Mouse (Mus musculus): ENCODE measurements around the gene Cep104. TPM values are rescaled to one million over a fixed set of nuclear protein-coding genes. Genes with fewer than 3 reads are reported as not detected.

Cep104 gene
- polyA plus RNA-seq, 1 experiment from 2014 or later: 13.7 TPM

GRCm38 (mm10) chr4:154025641-154026440 is 50.8 kb downstream of the Cep104 start, which contains the start of gene Smim1:
TSS of gene Smim1 (minus strand) at chr4:154026230.
- WGBS: 2% methylated on average over 33 of the region's 33 CpGs
- H3K9me3 ChIP-seq (ENCODE audit: control insufficient read depth, low read length): no peaks in the 10 kb centered on the region
- H3K4me3 ChIP-seq (ENCODE audit: control insufficient read depth in 1 of 2, insufficient read depth in 1 of 2, low read depth in 1 of 2, low read length in 2 of 2): peak within 1 kb of the TSS; percentile 51 to 60
- H3K4me2 ChIP-seq (ENCODE audit: low read length): peak within 1 kb of the TSS; percentile 76
- peak within 1 kb of the TSS; percentile 60 to 64 for H3K27ac ChIP-seq (replicated peaks in 1 of 2; ENCODE audit: control insufficient read depth in 1 of 2, insufficient read depth in 1 of 2, low read depth in 2 of 2, low read length in 2 of 2)
- H3K9ac ChIP-seq (ENCODE audit: low read length): peak within 1 kb of the TSS; percentile 68
- peaks cover 4% of the 10 kb centered on the region; the same call in 1 of the 2 replicates for H3K27me3 ChIP-seq (ENCODE audit: control insufficient read depth, insufficient read depth, low read length)
- peaks cover 18% of the 10 kb centered on the region for H3K36me3 ChIP-seq (ENCODE audit: control insufficient read depth, insufficient read depth, low read length)
- peak; percentile 55 for ATAC-seq (ENCODE audit: insufficient number of reproducible peaks, insufficient read depth, low FRiP score, low read depth)
- peaks cover 31 to 40% of the 10 kb centered on the region in 2 experiments for H3K4me1 ChIP-seq (ENCODE audit: control insufficient read depth in 2 of 2, insufficient read depth in 2 of 2, low read length in 2 of 2)

GRCm38 (mm10) chr4:154026441-154026761 is 51.4 kb downstream of the Cep104 start:
- H3K27ac ChIP-seq (replicated peaks in 1 of 2; ENCODE audit: control insufficient read depth in 1 of 2, insufficient read depth in 1 of 2, low read depth in 2 of 2, low read length in 2 of 2): no peak overlapping the region
- peaks cover 13% of the 10 kb centered on the region for H3K36me3 ChIP-seq (ENCODE audit: control insufficient read depth, insufficient read depth, low read length)

GRCm38 (mm10) chr4:154028066-154028465 is 53.1 kb downstream of the Cep104 start:
- no peak overlapping the region for H3K4me2 ChIP-seq (ENCODE audit: low read length)
- no peaks in the 10 kb centered on the region for H3K9me3 ChIP-seq (ENCODE audit: control insufficient read depth, low read length)
- no peak overlapping the region for H3K4me3 ChIP-seq (ENCODE audit: control insufficient read depth in 1 of 2, insufficient read depth in 1 of 2, low read depth in 1 of 2, low read length in 2 of 2)
- peaks cover 4% of the 10 kb centered on the region; the same call in 1 of the 2 replicates for H3K27me3 ChIP-seq (ENCODE audit: control insufficient read depth, insufficient read depth, low read length)
- peaks cover 28 to 35% of the 10 kb centered on the region in 2 experiments for H3K4me1 ChIP-seq (ENCODE audit: control insufficient read depth in 2 of 2, insufficient read depth in 2 of 2, low read length in 2 of 2)
- no peak overlapping the region for H3K9ac ChIP-seq (ENCODE audit: low read length)
- no peak overlapping the region for H3K27ac ChIP-seq (replicated peaks in 1 of 2; ENCODE audit: control insufficient read depth in 1 of 2, insufficient read depth in 1 of 2, low read depth in 2 of 2, low read length in 2 of 2)
- H3K36me3 ChIP-seq (ENCODE audit: control insufficient read depth, insufficient read depth, low read length): no peaks in the 10 kb centered on the region
- no peak for ATAC-seq (ENCODE audit: insufficient number of reproducible peaks, insufficient read depth, low FRiP score, low read depth)
- WGBS: 69% methylated on average over 7 of the region's 7 CpGs

More at GRCm38 (mm10) chr4:154026441-154026761, 51.4 kb downstream of the Cep104 start:
- no peak for ATAC-seq (ENCODE audit: insufficient number of reproducible peaks, insufficient read depth, low FRiP score, low read depth)
- Histone ChIP-seq H3K4me2 (ENCODE audit: low read length) (peak overlapping the region; percentile 76), H3K4me1 (ENCODE audit: control insufficient read depth in 2 of 2, insufficient read depth in 2 of 2, low read length in 2 of 2) (peaks cover 31 to 40% of the 10 kb centered on the region in 2 experiments), H3K4me3 (ENCODE audit: control insufficient read depth in 1 of 2, insufficient read depth in 1 of 2, low read depth in 1 of 2, low read length in 2 of 2) (peak overlapping the region; percentile 51 to 60; a peak in 3 of 4 replicates), H3K27me3 (ENCODE audit: control insufficient read depth, insufficient read depth, low read length) (peaks cover 4% of the 10 kb centered on the region; the same call in 1 of the 2 replicates), H3K9me3 (ENCODE audit: control insufficient read depth, low read length) (no peaks in the 10 kb centered on the region), H3K9ac (ENCODE audit: low read length) (peak overlapping the region; percentile 68)
- 30% methylated on average over 2 of the region's 2 CpGs for WGBS

GRCm38 (mm10) chr4:154028646-154029045 is 53.7 kb downstream of the Cep104 start:
- no peak for ATAC-seq (ENCODE audit: insufficient number of reproducible peaks, insufficient read depth, low FRiP score, low read depth)
- Histone ChIP-seq H3K4me3 (ENCODE audit: control insufficient read depth in 1 of 2, insufficient read depth in 1 of 2, low read depth in 1 of 2, low read length in 2 of 2) (no peak overlapping the region), H3K27ac (replicated peaks in 1 of 2; ENCODE audit: control insufficient read depth in 1 of 2, insufficient read depth in 1 of 2, low read depth in 2 of 2, low read length in 2 of 2) (no peak overlapping the region)

GRCm38 (mm10) chr4:154037123-154037522 is 62.1 kb downstream of the Cep104 start:
- no peak overlapping the region for H3K9ac ChIP-seq (ENCODE audit: low read length)
- H3K27ac ChIP-seq (replicated peaks in 1 of 2; ENCODE audit: control insufficient read depth in 1 of 2, insufficient read depth in 1 of 2, low read depth in 2 of 2, low read length in 2 of 2): no peak overlapping the region
- no peaks in the 10 kb centered on the region for H3K36me3 ChIP-seq (ENCODE audit: control insufficient read depth, insufficient read depth, low read length)
- 25% methylated on average over 3 of the region's 3 CpGs for WGBS
- no peaks in the 10 kb centered on the region; a peak in 1 of 4 replicates for H3K4me1 ChIP-seq (ENCODE audit: control insufficient read depth in 2 of 2, insufficient read depth in 2 of 2, low read length in 2 of 2)
- H3K4me3 ChIP-seq (ENCODE audit: control insufficient read depth in 1 of 2, insufficient read depth in 1 of 2, low read depth in 1 of 2, low read length in 2 of 2): no peak overlapping the region
- H3K27me3 ChIP-seq (ENCODE audit: control insufficient read depth, insufficient read depth, low read length): peaks cover 5% of the 10 kb centered on the region; the same call in 1 of the 2 replicates
- H3K4me2 ChIP-seq (ENCODE audit: low read length): no peak overlapping the region
- ATAC-seq (ENCODE audit: insufficient number of reproducible peaks, insufficient read depth, low FRiP score, low read depth): no peak
- H3K9me3 ChIP-seq (ENCODE audit: control insufficient read depth, low read length): no peaks in the 10 kb centered on the region

More at GRCm38 (mm10) chr4:154028646-154029045, 53.7 kb downstream of the Cep104 start:
- no peaks in the 10 kb centered on the region for H3K36me3 ChIP-seq (ENCODE audit: control insufficient read depth, insufficient read depth, low read length)
- H3K4me1 ChIP-seq (ENCODE audit: control insufficient read depth in 2 of 2, insufficient read depth in 2 of 2, low read length in 2 of 2): peaks cover 22 to 29% of the 10 kb centered on the region in 2 experiments
- H3K9me3 ChIP-seq (ENCODE audit: control insufficient read depth, low read length): no peaks in the 10 kb centered on the region
- peaks cover 4% of the 10 kb centered on the region; the same call in 1 of the 2 replicates for H3K27me3 ChIP-seq (ENCODE audit: control insufficient read depth, insufficient read depth, low read length)
- H3K9ac ChIP-seq (ENCODE audit: low read length): no peak overlapping the region
- H3K4me2 ChIP-seq (ENCODE audit: low read length): no peak overlapping the region

- Histone ChIP-seq H3K9me3 (ENCODE audit: control insufficient read depth, low read length) (no peaks in the 10 kb centered on the region), H3K27ac (replicated peaks in 1 of 2; ENCODE audit: control insufficient read depth in 1 of 2, insufficient read depth in 1 of 2, low read depth in 2 of 2, low read length in 2 of 2) (no peak within 1 kb of the TSS), H3K36me3 (ENCODE audit: control insufficient read depth, insufficient read depth, low read length) (no peaks in the 10 kb centered on the region), H3K27me3 (ENCODE audit: control insufficient read depth, insufficient read depth, low read length) (peaks cover 10% of the 10 kb centered on the region; the same call in 1 of the 2 replicates), H3K4me3 (ENCODE audit: control insufficient read depth in 1 of 2, insufficient read depth in 1 of 2, low read depth in 1 of 2, low read length in 2 of 2) (no peak within 1 kb of the TSS), H3K9ac (ENCODE audit: low read length) (no peak within 1 kb of the TSS), H3K4me2 (ENCODE audit: low read length) (no peak within 1 kb of the TSS), H3K4me1 (ENCODE audit: control insufficient read depth in 2 of 2, insufficient read depth in 2 of 2, low read length in 2 of 2) (no peaks in the 10 kb centered on the region)
- WGBS: 79% methylated on average over 9 of the region's 9 CpGs
- no peak for ATAC-seq (ENCODE audit: insufficient number of reproducible peaks, insufficient read depth, low FRiP score, low read depth)
These were observed 67.6 kb downstream of the Cep104 start, which contains the start of gene Ccdc27 for GRCm38 (mm10) chr4:154042577-154042976. TSS of gene Ccdc27 (minus strand) at chr4:154042677.

GRCm38 (mm10) chr4:154045837-154046236 is 70.8 kb downstream of the Cep104 start:
- no peak for ATAC-seq (ENCODE audit: insufficient number of reproducible peaks, insufficient read depth, low FRiP score, low read depth)
- Histone ChIP-seq H3K4me2 (ENCODE audit: low read length) (no peak overlapping the region), H3K27me3 (ENCODE audit: control insufficient read depth, insufficient read depth, low read length) (peaks cover 10% of the 10 kb centered on the region; the same call in 1 of the 2 replicates), H3K27ac (replicated peaks in 1 of 2; ENCODE audit: control insufficient read depth in 1 of 2, insufficient read depth in 1 of 2, low read depth in 2 of 2, low read length in 2 of 2) (no peak overlapping the region), H3K9ac (ENCODE audit: low read length) (no peak overlapping the region), H3K4me3 (ENCODE audit: control insufficient read depth in 1 of 2, insufficient read depth in 1 of 2, low read depth in 1 of 2, low read length in 2 of 2) (no peak overlapping the region), H3K9me3 (ENCODE audit: control insufficient read depth, low read length) (no peaks in the 10 kb centered on the region), H3K36me3 (ENCODE audit: control insufficient read depth, insufficient read depth, low read length) (no peaks in the 10 kb centered on the region), H3K4me1 (ENCODE audit: control insufficient read depth in 2 of 2, insufficient read depth in 2 of 2, low read length in 2 of 2) (no peaks in the 10 kb centered on the region)
- 65% methylated on average over 5 of the region's 5 CpGs for WGBS

Data from heart, embryonic 14.5 days (tissue).